Mouse (Mus musculus): Measurements from ENCODE around the gene Whrn. TPM values are rescaled to one million over a fixed set of nuclear protein-coding genes. Genes with fewer than 3 reads are reported as not detected.

Whrn gene
- polyA plus RNA-seq (2014; fragmentation: Nextera tagmentation; extraction: Ambion mirVana): 3.8 and 4.6 TPM in 2 replicates

DNA sequence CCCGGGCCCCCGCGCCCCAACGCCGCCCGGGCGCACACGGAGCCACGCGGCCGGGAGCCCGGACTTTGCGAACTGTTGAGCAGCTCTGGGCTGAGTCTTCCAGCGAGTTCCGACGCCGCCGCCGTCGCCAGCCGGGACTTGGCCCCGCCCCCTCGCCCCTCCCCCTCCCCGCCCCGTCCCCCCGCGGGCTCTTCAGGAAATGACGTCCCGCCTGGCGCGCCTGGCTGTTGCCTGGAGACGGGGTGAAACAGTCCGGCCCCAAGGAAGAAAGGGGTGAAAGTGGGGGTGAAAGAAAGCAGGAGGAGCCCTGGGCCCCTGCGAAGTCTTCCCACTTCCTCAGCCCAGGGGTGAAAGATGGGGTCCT is at the start of gene Whrn:
TSS of gene Whrn (minus strand) at position 77 of the 364 bp plus-strand sequence.
- Histone ChIP-seq H3K4me2 (ENCODE audit: low read depth, low read length) (peak within 1 kb of the TSS; percentile 94), H3K4me3 (ENCODE audit: low read depth, low read length) (peak within 1 kb of the TSS; percentile 77), H3K9ac (replicated peaks; ENCODE audit: low read length) (peak within 1 kb of the TSS; percentile 86), H3K4me1 (ENCODE audit: control insufficient read depth, insufficient read depth, low read length) (no peaks in the 10 kb centered on the region; the same call in 1 of the 2 replicates), H3K9me3 (replicated peaks; ENCODE audit: control insufficient read depth, low read length) (no peaks in the 10 kb centered on the region), H3K27me3 (ENCODE audit: control insufficient read depth, insufficient read depth, low read length) (peaks cover 11% of the 10 kb centered on the region), H3K27ac (replicated peaks; ENCODE audit: low read depth, low read length) (no peak within 1 kb of the TSS), H3K36me3 (replicated peaks; ENCODE audit: control insufficient read depth, insufficient read depth, low read depth, low read length) (no peaks in the 10 kb centered on the region)
- ATAC-seq (replicated peaks; ENCODE audit: insufficient number of reproducible peaks, low FRiP score, low TSS enrichment, low read depth) (peak; percentile 86), DNase-seq (ENCODE audit: low spot score) (peak; percentile 86)
- under 1% methylated on average over 28 of the region's 34 CpGs for WGBS

DNA sequence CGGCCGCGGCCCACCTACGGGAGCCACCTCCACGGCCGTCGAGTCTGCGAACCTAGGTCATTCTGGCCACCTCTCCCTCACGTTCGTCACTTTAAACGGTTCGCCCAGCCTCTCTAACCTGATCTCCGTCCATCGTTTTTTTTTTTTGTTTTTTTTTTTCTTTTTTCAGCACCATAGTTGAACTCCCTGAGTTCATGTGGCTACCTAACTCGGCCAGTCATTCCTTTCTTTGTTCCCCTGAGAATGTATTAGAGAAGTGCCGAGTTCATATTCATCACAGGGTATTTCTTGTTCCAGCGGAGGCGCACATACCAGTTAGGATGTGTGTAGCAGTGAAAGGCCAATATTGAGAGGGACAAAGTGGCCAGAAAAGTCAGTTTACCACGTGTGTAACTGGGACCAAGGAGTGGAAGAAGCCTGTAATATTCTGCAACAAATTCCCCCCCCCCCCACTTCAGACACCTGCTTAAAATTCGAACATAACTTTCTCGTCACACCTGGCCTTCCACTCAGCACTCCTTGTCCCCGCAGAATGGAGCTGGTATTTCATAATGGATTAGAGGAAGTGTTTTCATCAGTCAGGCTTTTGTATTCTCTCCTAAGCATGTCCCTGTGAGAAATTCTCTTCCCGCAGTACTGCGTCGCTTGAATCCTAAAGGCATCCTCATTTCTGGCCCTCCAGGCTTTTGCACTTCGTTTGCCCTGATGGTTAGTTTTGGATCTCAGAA is 49.6 kb upstream of the Whrn start:
- peak overlapping the region; percentile 87 for H3K9ac ChIP-seq (replicated peaks; ENCODE audit: low read length)
- H3K4me2 ChIP-seq (ENCODE audit: low read depth, low read length): peak overlapping the region; percentile 56
- no peak overlapping the region for H3K27ac ChIP-seq (replicated peaks; ENCODE audit: low read depth, low read length)
- no peaks in the 10 kb centered on the region for H3K27me3 ChIP-seq (ENCODE audit: control insufficient read depth, insufficient read depth, low read length)
- DNase-seq (ENCODE audit: low spot score) (no peak), ATAC-seq (replicated peaks; ENCODE audit: insufficient number of reproducible peaks, low FRiP score, low TSS enrichment, low read depth) (no peak; the same call in none of the 2 replicates)
- no peaks in the 10 kb centered on the region for H3K9me3 ChIP-seq (replicated peaks; ENCODE audit: control insufficient read depth, low read length)
- 20% methylated on average over 26 of the region's 26 CpGs for whole genome bisulfite sequencing
- peak overlapping the region; percentile 70 for H3K4me3 ChIP-seq (ENCODE audit: low read depth, low read length)
- peaks cover 3% of the 10 kb centered on the region for H3K36me3 ChIP-seq (replicated peaks; ENCODE audit: control insufficient read depth, insufficient read depth, low read depth, low read length)
- H3K4me1 ChIP-seq (ENCODE audit: control insufficient read depth, insufficient read depth, low read length): no peaks in the 10 kb centered on the region

DNA sequence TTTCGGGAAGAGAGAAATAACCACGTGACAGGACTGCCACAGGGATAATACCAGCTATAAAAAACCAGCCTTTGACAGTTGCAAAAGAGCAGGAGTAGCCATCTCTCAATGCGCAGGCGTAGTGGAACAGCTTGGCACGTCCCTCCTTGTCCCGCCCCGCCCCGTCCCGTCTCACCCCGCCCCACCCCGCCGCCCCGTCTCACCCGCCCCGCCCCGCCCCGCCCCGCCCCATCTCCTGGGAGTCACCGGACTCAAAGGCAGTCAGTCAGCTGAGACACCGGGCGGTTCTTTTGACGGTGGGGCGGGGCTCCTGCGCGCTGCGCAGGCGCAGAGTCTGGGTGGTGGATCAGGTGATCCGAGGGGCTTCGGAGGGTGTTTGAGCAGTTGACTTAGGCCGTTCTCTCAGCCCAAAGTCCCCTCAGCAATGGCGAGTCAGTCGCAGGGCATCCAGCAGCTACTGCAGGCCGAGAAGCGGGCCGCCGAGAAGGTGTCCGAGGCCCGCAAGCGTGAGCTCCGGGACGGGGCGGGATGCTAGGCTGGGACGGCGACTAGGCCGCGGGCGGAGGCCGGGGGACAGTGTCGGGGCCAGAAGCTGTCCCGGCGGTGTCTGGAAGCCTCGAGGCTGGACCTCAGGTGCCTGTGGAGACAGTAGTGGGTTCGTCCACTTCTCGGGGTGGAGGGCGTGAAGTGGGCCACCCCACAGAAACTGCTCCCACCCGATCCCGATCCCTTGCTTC is 48.9 kb upstream of the Whrn start, which contains the start of gene Atp6v1g1:
TSS of gene Atp6v1g1 (plus strand) at position 279 of the 737 bp plus-strand sequence.
- H3K4me3 ChIP-seq (ENCODE audit: low read depth, low read length): peak within 1 kb of the TSS; percentile 70
- under 1% methylated on average over 50 of the region's 57 CpGs for WGBS
- peak; percentile 96 for DNase-seq (ENCODE audit: low spot score)
- peak within 1 kb of the TSS; percentile 87 for H3K9ac ChIP-seq (replicated peaks; ENCODE audit: low read length)
- H3K4me1 ChIP-seq (ENCODE audit: control insufficient read depth, insufficient read depth, low read length): no peaks in the 10 kb centered on the region
- ATAC-seq (replicated peaks; ENCODE audit: insufficient number of reproducible peaks, low FRiP score, low TSS enrichment, low read depth): peak; percentile 91
- H3K4me2 ChIP-seq (ENCODE audit: low read depth, low read length): peak within 1 kb of the TSS; percentile 56
- H3K9me3 ChIP-seq (replicated peaks; ENCODE audit: control insufficient read depth, low read length): no peaks in the 10 kb centered on the region
- H3K27me3 ChIP-seq (ENCODE audit: control insufficient read depth, insufficient read depth, low read length): no peaks in the 10 kb centered on the region
- peak within 1 kb of the TSS; percentile 66; the same call in 1 of the 2 replicates for H3K27ac ChIP-seq (replicated peaks; ENCODE audit: low read depth, low read length)
- H3K36me3 ChIP-seq (replicated peaks; ENCODE audit: control insufficient read depth, insufficient read depth, low read depth, low read length): peaks cover 3% of the 10 kb centered on the region

DNA sequence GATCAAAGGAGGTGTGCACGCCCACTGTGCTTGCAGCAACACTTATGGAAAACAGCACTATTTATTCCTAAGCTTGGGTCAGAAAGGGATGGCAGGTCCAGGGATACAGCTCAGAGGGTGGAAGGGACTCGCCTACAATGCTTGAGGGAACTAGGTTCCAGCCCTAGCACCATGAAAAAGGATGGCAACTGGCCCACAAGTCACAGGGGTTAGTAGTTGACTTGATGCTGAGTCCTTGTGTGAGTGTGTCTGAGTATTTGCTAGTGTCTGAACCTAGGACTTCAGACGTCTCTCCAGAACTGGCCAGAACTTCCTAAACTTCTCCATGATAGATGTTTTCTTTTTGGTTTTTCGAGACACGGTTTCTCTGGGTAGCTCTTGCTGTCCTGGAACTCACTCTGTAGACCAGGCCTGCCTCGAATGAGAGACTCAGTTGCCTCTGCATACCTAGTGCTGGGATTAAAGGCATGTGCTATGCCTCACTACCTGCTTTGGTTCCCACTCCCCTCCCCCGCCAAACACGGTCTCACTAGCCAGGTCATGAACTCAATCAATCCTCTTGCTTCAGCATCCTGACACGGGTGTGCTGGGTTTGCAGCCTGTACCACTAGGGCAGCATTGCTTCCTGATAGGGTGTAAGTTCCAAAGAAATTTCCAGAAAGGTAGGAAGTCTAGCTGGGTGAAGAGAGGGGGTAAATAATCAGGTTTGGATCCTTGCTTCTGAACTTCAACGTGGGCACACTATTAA is 48.1 kb upstream of the Whrn start:
- ATAC-seq (replicated peaks; ENCODE audit: insufficient number of reproducible peaks, low FRiP score, low TSS enrichment, low read depth): peak; percentile 63
- 63% methylated on average over 10 of the region's 10 CpGs for WGBS
- Histone ChIP-seq H3K9ac (replicated peaks; ENCODE audit: low read length) (peak overlapping the region; percentile 33; the same call in 1 of the 2 replicates), H3K9me3 (replicated peaks; ENCODE audit: control insufficient read depth, low read length) (no peaks in the 10 kb centered on the region), H3K4me2 (ENCODE audit: low read depth, low read length) (0 out of 2 replicates have a peak overlapping the region, but pooled peaks have one; percentile 7), H3K4me3 (ENCODE audit: low read depth, low read length) (peak overlapping the region; percentile 70; the same call in 1 of the 2 replicates), H3K4me1 (ENCODE audit: control insufficient read depth, insufficient read depth, low read length) (no peaks in the 10 kb centered on the region), H3K27ac (replicated peaks; ENCODE audit: low read depth, low read length) (no peak overlapping the region), H3K36me3 (replicated peaks; ENCODE audit: control insufficient read depth, insufficient read depth, low read depth, low read length) (peaks cover 1% of the 10 kb centered on the region), H3K27me3 (ENCODE audit: control insufficient read depth, insufficient read depth, low read length) (no peaks in the 10 kb centered on the region)
- DNase-seq (ENCODE audit: low spot score): no peak

DNA sequence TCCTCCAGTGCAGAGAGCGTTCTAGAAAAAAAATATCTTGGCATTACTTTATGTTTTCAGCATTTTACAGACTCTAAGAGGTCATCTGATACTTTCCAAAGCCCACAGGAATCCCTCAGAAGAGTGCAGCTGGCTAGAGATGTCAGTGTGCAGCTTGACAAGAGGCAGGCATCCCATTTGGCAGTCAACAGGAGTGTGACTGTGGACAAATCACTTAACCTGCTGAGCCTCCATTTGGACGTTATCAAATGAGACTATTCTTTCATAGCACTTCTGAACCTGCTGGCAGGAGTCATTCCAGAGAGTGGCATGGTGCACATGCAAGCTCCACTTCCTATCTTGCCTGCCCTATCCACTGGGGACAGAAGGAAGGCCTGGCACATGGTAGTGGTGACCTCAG is 46.4 kb upstream of the Whrn start:
- DNase-seq (ENCODE audit: low spot score): no peak
- H3K4me3 ChIP-seq (ENCODE audit: low read depth, low read length): no peak overlapping the region
- no peak overlapping the region for H3K27ac ChIP-seq (replicated peaks; ENCODE audit: low read depth, low read length)
- no peak overlapping the region for H3K9ac ChIP-seq (replicated peaks; ENCODE audit: low read length)
- no peaks in the 10 kb centered on the region for H3K4me1 ChIP-seq (ENCODE audit: control insufficient read depth, insufficient read depth, low read length)
- no peak overlapping the region for H3K4me2 ChIP-seq (ENCODE audit: low read depth, low read length)
- no peaks in the 10 kb centered on the region for H3K9me3 ChIP-seq (replicated peaks; ENCODE audit: control insufficient read depth, low read length)
- no peaks in the 10 kb centered on the region for H3K27me3 ChIP-seq (ENCODE audit: control insufficient read depth, insufficient read depth, low read length)
- WGBS: 64% methylated on average over 2 of the region's 2 CpGs
- H3K36me3 ChIP-seq (replicated peaks; ENCODE audit: control insufficient read depth, insufficient read depth, low read depth, low read length): no peaks in the 10 kb centered on the region
- ATAC-seq (replicated peaks; ENCODE audit: insufficient number of reproducible peaks, low FRiP score, low TSS enrichment, low read depth): no peak

DNA sequence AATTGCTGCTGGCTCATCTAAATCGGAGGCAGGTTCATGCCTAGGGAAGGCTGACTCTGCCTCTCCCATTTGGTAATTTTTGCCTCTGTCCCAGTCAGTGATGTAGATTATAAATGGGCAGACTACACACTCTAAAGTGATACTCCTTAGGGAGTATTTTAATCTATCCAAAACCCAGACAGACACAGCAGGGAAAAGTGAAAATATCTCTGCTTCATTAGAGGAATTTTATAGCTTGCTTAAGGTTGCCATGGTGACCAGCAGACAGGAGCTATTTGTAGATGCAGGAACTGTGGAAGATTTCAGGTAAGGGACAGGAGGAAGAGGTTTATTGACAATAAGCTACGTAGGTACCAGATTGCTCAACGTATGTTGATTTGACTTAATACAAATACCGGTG is 41.8 kb upstream of the Whrn start:
- Histone ChIP-seq H3K27ac (replicated peaks; ENCODE audit: low read depth, low read length) (no peak overlapping the region), H3K4me3 (ENCODE audit: low read depth, low read length) (no peak overlapping the region), H3K4me2 (ENCODE audit: low read depth, low read length) (no peak overlapping the region), H3K9ac (replicated peaks; ENCODE audit: low read length) (no peak overlapping the region), H3K27me3 (ENCODE audit: control insufficient read depth, insufficient read depth, low read length) (no peaks in the 10 kb centered on the region), H3K4me1 (ENCODE audit: control insufficient read depth, insufficient read depth, low read length) (no peaks in the 10 kb centered on the region), H3K36me3 (replicated peaks; ENCODE audit: control insufficient read depth, insufficient read depth, low read depth, low read length) (no peaks in the 10 kb centered on the region), H3K9me3 (replicated peaks; ENCODE audit: control insufficient read depth, low read length) (no peaks in the 10 kb centered on the region)
- 87% methylated on average over 4 of the region's 4 CpGs for WGBS
- DNase-seq (ENCODE audit: low spot score): no peak
- no peak for ATAC-seq (replicated peaks; ENCODE audit: insufficient number of reproducible peaks, low FRiP score, low TSS enrichment, low read depth)

DNA sequence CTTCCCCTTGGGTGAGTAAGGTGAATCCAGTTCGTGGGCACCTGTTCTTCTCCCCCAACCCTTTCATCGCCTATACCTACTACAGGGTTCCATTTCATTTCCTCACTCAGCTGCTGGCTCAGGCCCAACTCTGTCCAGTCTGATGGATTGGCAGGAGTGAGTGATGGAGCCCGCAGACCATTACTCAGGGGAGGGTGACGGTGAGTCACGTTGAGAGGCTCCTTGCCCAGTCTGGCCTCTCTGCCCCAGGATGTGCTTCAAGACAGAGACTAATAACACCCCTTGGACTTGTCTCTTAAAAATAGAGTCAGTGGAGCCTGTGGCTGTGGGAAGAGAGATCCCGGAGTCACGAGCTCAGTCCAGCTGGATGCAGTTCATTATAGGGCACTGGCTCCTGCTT is 34.6 kb upstream of the Whrn start:
- no peak overlapping the region for H3K27ac ChIP-seq (replicated peaks; ENCODE audit: low read depth, low read length)
- DNase-seq (ENCODE audit: low spot score) (no peak), ATAC-seq (replicated peaks; ENCODE audit: insufficient number of reproducible peaks, low FRiP score, low TSS enrichment, low read depth) (no peak)
- H3K4me1 ChIP-seq (ENCODE audit: control insufficient read depth, insufficient read depth, low read length): no peaks in the 10 kb centered on the region
- no peak overlapping the region for H3K9ac ChIP-seq (replicated peaks; ENCODE audit: low read length)
- no peaks in the 10 kb centered on the region for H3K36me3 ChIP-seq (replicated peaks; ENCODE audit: control insufficient read depth, insufficient read depth, low read depth, low read length)
- no peak overlapping the region for H3K4me2 ChIP-seq (ENCODE audit: low read depth, low read length)
- no peaks in the 10 kb centered on the region for H3K9me3 ChIP-seq (replicated peaks; ENCODE audit: control insufficient read depth, low read length)
- 82% methylated on average over 7 of the region's 7 CpGs for WGBS
- no peaks in the 10 kb centered on the region for H3K27me3 ChIP-seq (ENCODE audit: control insufficient read depth, insufficient read depth, low read length)
- no peak overlapping the region for H3K4me3 ChIP-seq (ENCODE audit: low read depth, low read length)
